Mouse (Mus musculus): ENCODE results near the gene Gnai3.

The Gnai3 gene

DNA sequence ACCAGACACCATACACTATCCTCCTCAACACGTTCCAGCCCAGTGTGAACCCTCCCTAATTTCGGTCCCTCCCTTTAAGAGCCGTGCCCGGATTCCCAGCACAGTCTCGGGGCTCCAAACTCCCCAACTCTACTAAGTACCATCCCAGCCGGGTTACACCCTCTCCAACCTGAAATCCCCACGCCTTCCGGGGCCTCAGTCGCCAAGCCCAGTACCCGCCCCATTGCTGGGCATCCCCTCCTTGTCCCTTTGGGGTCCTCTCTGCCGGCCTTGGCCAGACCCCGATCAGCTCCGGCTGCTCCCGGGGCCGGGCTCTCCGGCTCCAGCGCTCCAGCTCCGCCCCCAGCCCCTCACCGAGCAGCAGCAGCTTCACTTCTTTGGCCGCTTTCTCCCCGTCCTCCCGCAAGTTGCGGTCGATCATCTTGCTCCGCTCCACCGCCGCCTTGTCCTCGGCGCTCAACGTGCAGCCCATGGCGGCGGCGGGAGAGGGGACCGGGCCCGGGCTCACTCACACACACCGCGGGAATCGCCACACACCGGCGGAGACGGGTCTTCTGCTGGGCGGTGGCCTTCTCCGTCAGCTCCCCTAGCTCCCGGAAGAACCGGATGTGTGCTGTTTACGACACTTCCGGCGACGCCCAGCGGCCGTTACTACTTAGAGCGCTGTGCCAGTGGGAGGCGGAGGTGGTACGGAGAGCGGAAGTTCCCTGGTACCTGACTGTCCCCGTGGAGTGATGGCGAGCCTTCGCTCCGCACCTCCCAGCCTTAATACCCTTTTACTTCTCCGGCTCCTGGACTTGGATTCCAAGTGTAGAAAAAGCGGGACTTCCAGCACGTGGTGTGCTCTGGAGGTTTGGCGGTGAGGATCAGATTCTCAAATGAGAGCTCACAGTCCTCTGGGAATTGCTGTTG lies at the start of gene Gnai3:
Gene Gnai3, minus strand, starts transcription at position 613 of the 912 bp plus-strand sequence.
- peak; percentile 92 for DNase-seq (ENCODE audit: low spot score in 2 of 2)

DNA sequence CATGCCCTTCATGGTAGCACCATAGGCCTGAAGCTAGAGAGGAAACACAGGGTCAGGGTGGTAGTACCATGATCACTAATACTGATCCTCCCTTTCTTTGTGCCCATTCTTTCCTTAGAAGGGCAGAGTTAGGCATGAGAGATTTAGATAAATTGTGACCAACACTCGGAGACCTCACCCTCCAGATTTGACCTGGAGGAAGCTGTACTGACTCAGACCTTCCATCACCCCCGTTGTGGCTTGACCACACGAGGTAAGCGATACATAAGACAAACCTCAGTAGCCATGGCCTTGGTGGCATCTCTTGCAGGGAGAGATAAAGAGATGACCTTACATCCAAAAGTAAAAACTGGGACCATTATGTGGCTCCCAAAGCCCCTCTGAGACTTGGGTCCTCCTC lies 49.3 kb upstream of the Gnai3 start:
- DNase-seq (ENCODE audit: low spot score in 2 of 2): no peak

DNA sequence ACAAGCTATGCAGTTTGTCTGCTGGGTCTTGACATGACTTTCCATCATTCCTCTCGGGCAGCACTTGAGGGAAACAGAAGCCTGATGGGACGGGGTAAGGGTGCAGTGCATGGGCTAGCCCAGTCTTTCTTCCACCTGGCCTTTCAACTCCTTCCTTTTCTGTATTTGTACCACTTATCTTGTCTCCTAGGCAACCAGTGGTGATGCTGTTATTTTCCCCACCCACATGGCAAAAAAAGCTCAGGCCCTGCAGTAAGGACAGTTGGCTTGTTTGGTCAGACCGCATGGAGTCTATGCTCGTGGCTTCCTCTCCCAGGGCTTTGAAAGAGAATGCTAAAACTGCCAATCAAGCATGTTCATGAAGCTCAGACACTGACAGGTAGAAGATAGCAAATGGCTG lies 47.7 kb upstream of the Gnai3 start:
- DNase-seq (ENCODE audit: low spot score in 2 of 2): no peak

DNA sequence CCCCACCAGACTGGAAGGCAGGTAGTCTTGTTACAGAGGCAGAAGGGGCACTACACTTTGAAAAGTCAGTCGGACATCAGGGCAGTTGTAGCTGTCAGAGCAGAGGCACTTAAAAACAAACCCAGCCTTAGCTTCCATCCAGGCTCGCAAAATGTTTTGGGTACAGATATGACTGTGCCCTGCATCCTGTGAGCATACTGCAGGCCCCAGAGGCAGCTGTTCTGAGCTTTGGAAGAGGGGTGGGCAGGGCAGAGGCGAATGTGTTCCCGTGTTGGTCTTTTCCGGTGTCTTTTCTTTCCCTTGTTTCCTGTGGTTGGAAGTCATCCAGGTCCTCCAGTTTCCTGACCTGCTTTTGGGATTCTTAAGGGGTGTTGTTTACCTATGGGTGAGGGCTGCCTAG lies 44.0 kb upstream of the Gnai3 start:
- DNase-seq (ENCODE audit: low spot score in 2 of 2): no peak

DNA sequence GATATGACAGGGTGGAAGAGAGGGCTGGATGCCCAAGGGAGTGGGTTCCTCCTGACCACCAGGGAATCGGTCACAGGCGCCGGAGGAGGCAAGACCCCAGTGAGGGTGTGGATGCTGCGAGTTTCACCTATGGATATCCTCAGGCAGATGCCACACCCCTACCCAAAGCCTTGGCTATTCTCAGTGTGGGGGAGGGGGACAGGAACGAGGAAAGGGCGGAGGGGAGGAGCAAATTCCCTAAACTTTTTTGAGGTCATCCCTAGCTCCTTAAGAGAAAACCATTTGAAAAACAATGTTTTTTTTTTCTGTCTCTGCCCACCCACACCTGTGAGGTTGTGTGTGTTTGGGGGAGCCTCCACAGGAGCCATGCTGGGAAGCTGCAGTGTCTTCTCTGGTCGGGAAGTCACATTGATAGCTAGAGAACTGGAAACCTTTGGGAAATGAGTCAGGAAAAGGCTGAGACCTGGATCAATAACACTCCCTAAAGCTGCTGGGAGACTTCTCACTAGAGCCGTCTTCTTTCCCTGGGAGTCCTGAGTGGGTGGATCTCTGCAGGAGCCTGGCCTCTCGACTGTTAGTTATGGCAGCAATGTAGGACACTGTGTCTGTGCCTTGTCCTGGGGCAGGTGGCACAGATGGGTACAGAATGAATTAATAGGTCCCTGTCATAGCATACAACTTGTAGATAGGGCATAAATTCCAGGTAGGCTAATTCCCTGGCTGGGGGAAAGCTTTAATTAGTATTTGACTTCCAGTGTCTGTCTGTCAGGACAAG lies 43.0 kb upstream of the Gnai3 start:
- DNase-seq (ENCODE audit: low spot score in 2 of 2): no peak

DNA sequence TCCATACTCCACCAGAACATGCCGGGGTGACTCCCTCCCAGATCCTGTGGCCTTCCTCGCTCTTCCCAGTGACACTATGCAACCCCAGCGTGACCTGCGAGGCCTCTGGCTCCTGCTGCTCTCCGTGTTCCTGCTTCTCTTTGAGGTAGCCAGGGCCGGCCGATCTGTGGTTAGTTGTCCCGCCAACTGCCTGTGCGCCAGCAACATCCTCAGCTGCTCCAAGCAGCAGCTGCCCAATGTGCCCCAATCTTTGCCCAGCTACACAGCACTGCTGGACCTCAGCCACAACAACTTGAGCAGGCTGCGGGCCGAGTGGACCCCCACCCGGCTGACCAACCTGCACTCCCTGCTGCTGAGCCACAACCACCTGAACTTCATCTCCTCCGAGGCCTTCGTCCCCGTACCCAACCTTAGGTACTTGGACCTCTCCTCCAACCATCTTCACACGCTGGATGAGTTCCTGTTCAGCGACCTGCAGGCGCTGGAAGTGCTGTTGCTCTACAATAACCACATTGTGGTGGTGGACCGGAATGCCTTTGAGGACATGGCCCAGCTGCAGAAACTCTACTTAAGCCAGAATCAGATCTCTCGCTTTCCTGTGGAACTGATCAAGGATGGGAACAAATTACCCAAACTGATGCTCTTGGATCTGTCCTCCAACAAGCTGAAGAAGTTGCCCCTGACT lies 41.3 kb upstream of the Gnai3 start:
- no peak for DNase-seq (ENCODE audit: low spot score in 2 of 2)

DNA sequence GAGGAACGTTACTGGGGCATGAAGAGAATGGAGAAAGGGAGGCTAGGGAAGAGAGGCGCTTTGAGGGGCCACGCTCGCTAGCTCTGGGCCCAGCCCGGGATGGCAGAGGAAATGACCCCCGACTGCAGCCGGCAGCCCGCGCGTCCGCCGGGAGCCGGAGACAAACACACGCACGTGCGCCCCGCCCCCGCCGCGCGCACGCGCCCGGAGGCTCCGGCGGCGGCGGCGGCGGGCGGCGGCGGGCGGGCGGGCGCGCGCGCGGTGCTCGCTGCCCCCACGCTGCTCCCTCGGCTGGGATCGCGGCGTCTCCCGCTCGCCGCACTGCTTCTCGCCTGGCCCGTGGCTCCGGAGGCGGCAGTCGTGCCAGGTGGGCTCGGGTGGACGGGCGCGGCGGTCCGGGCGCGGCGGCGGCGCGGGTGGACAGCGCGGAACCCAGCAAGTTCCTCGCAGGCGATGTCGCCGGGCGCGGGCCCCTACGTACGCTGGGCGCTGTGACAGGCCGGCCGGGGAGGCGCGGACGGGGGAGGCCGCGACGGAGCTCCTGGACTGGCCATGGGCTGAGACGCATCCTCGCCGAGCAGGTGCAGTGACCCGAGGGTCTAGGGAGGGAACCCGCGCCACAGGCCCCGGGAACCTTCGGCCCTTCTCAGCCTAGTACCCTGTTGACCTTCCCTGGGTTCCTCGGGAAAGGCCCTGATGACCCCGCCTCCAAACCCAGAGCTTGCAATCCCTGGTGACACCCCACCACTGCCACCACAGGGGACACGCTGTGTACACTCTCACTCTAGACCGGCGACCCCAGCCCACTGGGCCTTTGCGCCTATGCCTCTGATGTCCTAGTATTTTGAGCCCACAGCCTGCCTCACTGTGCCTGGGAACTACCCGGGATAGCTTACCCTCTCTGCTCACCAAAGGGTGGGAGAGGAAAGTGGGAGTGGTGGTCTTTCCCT lies 40.4 kb upstream of the Gnai3 start, which contains the start of gene Amigo1:
Gene Amigo1, plus strand, starts transcription at position 238 of the 950 bp plus-strand sequence.
- peak in 1 of 2 experiments; percentile 51 for DNase-seq (ENCODE audit: low spot score in 2 of 2)

DNA sequence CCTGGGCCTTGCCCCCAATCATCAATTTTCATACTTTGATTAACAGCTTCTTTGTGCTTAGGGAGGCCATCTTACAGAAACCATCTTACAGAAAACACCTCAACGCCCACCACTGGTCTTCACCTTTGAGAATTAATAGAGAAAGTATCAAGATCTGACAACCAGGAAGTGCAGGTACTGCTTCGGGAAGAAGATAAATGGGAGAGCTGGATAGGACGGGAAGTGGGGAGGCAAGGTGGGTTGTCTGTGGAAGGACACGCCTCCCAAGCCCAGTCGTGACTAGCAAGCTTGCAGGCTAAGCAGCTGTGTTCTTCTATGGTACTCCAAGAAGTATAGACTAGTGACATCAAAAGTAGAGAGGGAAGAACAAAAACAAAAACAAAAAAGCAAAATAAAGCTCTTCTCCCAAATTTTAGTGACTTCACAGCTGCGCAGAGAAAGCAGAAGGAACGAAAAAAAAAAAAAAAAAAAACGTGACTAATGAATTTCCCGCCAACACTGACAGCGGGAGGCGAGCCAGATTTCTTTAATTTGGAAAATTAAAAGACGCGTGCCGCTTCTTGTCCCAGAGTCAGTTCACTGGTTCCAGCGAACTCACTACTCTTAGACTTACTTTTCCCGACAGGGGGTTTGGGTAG lies 39.6 kb upstream of the Gnai3 start:
- DNase-seq (ENCODE audit: low spot score in 2 of 2): no peak

DNA sequence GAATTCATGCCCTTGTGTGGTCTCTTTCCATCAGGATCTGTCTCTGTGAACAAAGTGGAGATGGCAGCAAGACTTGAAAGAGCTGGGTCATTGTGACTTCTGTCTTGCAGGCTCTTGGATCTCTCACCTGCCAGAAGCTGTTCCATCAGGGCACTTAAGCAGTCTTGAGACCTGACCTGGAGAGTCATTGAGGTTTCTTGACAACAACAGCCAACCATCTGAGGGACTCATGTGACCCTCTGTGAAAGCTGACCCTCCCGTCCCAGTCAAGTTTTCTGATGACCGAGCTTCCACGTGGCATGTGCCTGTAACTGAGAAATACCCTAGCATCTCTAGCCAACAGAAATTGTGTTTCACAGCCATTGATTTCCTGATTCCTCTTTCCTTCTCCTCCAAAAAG lies 38.8 kb upstream of the Gnai3 start:
- no peak for DNase-seq (ENCODE audit: low spot score in 2 of 2)

DNA sequence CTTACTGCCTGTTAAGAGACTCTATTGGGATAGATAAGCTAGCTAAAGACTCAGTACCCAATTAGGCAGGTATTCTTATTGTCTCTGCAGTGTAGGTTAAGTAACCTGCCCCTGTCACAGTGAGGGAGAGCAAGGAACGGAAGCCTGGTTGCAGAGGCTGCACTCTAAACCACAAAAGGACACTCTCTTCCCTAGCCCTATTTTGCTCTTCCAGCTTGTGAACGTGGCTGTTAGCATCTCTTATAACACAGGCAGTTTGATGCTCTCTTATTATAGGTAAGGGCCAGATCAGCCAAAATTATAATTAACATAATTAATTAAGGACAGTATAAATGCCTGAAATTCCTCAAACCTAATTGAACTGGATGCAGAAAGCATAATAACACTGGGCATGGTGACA lies 34.6 kb upstream of the Gnai3 start:
- no peak for DNase-seq (ENCODE audit: low spot score in 2 of 2)

DNA sequence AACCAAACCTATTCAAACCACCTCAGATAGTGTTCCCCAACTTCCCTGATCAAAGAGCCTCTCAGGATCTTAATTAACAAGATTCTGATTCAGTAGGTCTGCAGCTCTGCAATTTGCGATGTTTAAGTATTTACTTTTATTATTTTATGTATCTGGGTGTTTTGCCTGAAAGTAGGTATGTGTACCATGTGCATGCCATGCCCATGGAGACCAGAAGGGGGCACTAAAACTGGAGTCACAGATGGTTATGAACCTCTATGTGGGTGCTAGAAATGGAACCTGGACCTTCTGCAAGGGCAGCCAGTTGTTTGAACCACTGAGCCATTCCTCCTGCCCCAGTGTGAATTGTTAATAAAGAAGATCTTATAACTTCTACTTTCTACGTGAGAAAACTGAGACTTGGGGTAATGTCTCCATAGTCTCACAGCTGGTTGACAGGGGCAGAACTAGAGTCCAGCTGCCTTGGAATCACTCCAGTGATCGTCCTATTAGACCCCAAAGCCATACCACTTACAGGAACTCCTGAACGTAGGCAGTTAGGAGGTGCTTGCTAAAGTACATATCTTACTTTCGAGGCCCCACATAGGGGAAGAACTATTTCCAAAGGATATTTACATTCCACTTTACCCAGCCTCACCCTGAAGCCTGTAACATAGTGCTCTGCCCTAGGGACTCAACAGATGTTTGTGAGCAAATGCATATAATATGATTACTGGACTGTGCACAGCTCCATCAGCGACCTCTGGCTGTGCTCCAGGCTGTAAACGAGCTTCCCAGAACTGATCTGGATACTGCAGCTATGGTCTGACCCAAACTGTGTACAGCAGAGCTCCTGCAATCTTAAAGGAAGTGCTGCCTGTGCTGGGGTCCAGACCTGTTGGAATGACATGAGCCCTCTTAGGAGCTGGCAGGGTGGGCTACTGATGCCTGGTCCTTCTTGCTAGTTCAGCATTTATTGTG lies 33.1 kb upstream of the Gnai3 start:
- no peak for DNase-seq (ENCODE audit: low spot score in 2 of 2)

DNA sequence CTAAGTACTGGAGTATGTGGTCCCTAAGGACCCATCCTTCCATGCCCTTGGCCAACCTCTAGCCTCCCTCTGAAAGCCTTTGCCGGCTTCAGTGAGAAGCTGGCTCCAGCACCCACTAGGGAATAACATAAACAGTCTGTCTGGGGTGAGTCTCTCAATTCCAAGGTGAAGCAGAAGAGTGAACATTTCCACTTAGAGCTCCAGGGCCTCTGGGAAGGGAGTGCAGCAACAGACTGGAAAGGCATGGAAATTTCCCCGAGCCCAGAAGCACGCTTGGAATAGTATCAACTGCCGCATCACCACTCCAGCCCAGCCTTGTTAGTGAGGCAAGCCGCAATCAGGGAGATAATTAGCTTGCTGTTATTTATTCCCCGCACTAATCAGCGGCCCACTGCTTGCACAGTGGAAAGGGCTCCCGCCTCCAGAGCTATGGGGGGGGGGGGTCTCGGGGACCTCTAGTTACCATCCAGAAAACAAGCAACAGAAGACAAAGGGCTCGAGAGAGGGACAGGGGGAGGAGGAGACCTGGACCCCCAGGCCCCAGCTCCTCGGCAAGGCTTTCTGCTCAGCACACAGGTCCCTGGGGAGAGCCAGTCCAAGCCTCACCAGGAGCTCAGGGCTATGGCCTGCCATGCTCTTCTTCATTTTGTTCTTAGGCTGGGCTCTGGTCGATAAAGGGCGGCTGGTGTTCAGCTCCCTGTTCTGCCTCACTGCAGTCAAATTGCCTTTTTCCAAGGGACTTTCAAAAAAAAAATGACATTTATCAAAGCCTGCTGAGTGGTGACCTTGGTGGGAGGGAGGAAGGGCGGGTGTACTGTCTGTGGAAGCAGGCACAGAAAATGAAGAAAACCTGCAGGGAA lies 29.0 kb upstream of the Gnai3 start:
- peak; percentile 45 to 60 for DNase-seq (ENCODE audit: low spot score in 2 of 2)

DNA sequence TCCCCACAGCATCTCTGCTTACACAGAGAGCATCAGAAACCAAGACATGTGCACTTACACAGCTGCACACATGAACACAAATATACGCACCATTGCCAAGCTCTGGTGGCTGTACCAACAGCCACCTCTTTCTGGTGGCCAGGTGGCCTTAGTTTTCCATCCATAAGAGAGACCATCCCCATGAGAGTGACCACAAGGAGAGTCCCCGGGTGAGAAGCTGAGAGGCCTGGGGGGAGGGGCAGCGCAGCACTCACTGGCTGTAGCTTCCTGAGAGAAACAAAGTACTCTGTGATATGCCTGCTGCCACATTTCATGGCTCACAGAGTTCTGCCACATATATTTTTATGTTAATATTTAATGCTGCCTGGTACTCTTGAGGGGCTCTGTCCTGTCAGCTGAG lies 23.3 kb upstream of the Gnai3 start:
- DNase-seq (ENCODE audit: low spot score in 2 of 2): no peak

DNA sequence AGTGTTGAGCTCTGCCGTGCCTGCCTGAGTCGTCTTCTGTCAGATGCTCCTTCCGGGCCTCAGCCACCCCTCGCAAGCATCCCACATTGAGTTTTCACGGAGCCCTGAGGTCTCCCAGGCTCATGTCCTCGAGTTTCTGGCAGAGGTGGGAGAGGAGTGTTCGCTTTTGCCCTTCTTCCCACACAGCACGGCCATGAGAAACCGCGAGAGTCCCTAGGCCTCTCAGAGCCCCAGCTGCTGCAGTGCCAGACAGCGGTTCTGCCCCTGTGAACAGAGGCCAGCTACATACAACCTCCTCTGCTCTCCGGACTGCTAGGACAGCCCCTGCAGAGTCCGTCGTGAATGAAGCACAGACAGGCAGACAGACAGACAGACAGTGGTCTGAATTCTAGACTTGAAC lies 21.6 kb upstream of the Gnai3 start:
- DNase-seq (ENCODE audit: low spot score in 2 of 2): no peak

DNA sequence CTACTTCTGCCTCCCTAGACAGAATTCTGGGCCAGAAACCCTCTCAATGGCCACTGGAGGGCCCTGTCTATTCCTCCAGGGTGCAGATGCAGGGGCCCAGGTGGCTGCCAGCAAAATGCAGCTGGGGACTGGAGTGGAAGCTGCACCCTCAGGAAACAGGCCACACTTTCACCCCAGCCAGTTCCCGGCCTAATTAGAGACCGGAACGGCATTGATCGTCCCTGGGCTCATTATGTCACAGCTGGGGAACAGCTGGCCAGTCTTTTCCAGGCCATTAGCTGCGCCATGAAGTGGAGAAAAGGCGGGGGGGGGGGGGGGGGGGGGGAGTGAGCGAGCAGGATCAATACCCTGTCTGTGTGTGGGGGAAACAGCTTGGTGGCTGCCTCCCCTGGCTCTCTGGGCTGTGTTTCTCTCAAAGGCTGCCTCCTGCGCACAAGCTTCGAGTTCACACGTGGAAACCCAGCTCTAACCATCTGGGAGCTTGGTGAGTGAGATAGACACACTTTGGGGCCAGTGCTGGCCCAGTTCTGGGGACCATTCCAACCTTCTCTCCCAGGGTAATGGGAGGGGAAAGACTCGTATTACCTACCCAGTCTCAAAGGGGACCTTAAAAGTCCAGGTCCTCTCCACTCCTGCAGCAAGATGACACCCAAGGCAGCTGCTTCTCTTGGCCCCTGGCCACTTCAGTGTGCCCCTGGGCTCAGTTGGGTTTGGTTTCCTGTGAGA lies 20.7 kb upstream of the Gnai3 start:
- peak; percentile 61 to 72 for DNase-seq (ENCODE audit: low spot score in 2 of 2)

DNA sequence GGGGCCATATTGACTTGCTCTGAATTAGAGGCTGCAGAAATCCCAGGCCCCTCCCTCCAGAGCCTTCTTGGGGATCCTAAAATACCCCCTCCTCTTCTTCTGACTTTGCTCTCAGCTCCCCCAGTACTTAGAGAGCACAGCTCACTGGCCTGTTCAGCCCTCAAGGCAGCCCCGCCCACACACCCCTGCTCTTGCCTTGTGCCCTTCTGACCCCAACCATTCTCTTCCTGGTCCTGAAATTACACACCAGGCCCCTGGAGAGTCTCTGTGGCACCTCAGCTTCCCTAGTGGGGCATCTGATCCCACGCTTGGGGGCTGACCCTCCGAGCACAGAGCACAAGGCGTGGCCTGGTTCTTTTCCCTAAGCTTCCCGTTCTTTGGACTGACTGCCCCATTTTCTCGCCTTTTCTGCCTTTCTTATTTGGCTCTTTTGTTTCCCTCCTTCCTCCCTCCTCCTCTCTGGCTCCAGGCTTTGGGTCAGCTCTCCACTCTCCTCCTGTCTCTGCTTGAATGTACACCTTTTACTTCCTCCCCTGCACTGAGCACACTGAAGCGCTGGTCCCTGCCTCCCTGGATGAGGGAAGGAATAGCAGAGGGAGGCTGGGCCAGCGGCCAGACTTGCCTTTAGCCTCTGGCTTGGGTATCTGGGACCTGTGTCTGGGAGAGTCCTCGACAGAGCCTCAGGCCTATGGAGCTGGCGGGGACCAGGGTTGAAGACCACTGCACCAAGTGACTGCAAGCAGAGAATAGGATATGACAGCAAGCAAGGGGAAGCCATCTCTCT lies 19.8 kb upstream of the Gnai3 start:
- DNase-seq (ENCODE audit: low spot score in 2 of 2): no peak

DNA sequence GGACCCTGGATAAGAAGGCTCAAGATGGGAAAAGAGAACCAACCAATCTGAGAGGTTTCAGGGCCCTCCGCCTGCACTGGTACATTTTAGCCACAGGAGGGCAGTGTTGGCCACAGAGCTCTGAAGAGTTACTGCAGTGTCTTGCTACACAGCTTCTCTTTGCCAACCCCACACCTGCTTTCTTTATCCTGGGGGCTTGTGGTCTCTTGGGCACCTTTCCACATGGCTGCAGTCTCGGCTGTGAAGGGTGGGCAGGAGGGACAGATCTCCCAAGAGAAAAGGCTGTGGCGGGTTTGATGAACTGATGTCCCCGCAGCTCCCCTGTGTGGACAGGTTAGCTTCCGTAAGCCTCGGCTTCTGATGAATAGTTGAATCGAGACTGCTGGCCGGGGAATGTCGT lies 18.9 kb upstream of the Gnai3 start:
- peak; percentile 58 to 78 for DNase-seq (ENCODE audit: low spot score in 2 of 2)
